Mouse (Mus musculus) urinary bladder, adult 18-20 months (tissue): ENCODE data around the gene Arf5.
A peak's percentile ranks its signal among the peaks of the same experiment; 100 is the strongest.

Experiments used
- DNase-seq, 2 experiments: peaks; one replicate each; pipeline ENCODE4 v3.0.0; 2022; ENCODE audit warnings: low spot score in 2 of 2, mixed read lengths in 2 of 2

Gene Arf5

GRCm38 (mm10) chr6:28428290-28428689 is 4.9 kb downstream of the Arf5 start, which contains the start of gene Gcc1:
TSS of gene Gcc1 (minus strand) at chr6:28428390.
- DNase-seq: no peak

GRCm38 (mm10) chr6:28429870-28430269 is 6.5 kb downstream of the Arf5 start:
- no peak for DNase-seq

DNA sequence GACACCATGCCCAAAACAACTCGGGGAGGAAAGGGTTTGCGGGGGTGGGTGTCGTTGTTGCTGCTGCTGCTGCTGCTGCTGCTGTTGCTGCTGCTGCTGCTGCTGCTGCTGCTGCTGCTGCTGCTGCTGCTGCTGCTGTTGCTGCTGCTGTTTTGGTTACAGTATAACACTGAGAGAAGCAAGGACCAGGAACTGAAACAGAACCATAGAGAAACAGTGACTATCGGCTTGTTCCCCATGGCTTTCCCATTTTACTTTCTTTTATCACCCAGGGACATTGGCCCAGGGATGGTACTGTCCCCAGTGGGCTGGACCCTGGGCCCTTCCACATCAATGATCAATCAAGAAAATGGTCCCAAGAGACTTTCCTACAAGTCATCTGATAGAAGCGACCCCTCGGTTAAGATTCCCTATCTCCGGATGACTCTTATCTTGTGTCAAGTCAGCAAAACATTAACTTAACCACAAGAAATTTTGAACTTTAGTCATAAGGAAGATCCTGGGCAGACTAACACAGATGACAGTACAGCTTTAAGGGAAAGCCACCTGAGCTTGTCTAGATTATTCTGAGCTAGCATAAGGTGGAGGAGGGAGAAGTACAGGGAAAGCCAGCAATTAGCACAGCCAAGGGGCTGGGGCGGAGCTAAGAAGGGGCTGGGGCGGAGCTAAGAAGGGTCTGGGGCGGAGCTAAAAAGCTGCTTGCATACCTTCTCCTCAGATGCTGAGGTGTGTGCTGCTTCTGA is 7.6 kb downstream of the Arf5 start:
- DNase-seq: no peak

DNA sequence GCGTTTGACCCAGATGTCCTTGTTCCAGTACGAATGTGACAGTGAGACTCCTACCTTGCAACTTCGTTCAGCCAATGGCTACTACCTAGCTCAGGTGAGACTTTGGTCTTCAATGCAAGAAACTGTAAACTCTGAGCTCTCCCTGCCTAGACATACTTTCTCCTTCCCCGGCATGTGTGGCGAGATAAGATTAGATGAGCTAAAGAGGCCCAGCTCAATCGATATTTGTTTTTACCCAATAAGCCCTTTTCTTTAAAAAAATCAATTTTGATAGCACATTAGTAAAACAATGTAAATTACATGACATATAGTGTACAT is 8.1 kb downstream of the Arf5 start:
- DNase-seq: no peak

GRCm38 (mm10) chr6:28447937-28448336 is 24.6 kb downstream of the Arf5 start:
- no peak for DNase-seq

DNA sequence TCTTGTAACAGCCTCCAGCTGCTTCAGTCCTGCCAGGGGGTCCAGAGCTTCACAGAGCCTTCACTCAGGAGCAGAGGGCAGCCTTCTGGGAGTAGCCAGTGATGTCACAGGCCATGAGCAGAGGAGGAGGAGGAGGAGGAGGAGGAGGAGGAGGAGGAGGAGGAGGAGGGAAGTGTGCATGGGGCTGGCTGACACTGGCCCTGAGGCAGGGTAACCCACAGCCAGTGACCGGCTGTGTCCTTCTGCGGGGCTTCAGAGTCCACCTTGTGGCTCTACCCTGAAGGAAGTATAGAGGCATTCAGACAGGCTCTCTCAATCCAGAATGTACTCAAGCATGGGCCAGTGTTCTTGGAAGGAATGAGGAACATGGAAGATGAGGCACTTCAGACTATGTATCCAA is 25.9 kb downstream of the Arf5 start, which contains the start of gene Pax4:
Gene Pax4, minus strand, starts transcription at position 101 of the 400 bp plus-strand sequence.
- no peak for DNase-seq

DNA sequence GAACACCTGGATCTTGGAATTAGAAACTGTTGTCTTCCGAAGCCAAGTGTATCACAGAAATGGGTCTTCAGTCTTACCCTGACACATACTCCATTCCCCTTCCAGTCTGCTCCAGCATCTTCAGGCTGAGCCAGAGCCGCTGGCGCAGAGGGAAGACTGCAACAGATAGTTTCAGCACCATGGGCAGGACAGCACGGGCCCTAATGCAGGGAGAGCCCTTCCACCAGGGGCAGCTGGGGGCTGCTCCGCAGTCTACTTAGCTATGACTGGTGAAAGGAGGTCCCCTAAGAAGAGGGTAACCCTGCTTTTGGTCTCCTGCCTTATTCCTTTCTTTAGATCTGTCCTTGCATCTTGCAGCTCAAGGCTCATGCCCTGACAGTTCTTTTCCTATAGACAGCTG is 27.1 kb downstream of the Arf5 start:
- DNase-seq: no peak

DNA sequence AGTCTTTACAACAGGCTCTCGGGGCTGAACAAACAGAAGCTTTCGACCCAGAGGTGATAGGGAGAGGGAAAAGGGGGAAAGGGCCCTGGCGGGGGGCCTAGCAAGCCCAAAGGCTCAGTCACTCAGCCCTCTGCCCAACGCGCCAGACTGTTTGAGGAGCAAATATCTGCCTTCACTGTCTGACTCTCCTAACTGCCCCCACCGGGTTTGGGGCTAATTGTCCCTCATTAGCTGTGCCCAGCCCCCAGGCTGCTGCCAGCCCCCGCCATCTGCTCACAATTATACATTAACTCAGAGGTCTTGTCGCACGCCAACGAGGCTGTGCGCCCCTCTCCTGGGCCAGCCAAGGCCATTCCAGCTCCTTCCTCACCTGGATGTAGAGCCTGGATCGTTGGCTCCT is 27.6 kb downstream of the Arf5 start:
- DNase-seq: no peak

DNA sequence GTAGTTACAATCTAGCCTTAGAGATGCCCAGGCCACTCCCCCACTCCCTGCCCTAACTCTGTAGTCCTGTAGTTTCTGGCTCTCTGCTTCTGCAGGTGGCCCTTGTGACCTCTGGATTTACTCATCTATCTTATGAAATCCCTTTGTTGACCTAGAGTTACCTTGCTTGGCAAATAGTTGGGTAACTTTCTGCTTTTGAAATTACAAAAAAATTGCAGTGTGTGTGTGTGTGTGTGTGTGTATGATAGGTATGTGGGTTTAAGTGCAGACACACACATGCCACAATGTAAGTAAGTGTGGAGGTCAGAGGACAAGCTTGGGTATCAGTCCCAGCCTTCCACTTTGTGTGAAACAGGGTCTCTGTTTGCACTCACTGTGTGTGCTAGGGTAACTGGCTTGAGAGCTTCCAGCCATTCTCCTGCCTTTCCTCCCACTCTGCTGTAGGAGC is 35.9 kb downstream of the Arf5 start:
- no peak for DNase-seq

GRCm38 (mm10) chr6:28460534-28460933 is 37.2 kb downstream of the Arf5 start:
- peak; percentile 28 to 50 for DNase-seq

- DNase-seq: no peak
Observed at GRCm38 (mm10) chr6:28464630-28465029, 41.3 kb downstream of the Arf5 start.

DNA sequence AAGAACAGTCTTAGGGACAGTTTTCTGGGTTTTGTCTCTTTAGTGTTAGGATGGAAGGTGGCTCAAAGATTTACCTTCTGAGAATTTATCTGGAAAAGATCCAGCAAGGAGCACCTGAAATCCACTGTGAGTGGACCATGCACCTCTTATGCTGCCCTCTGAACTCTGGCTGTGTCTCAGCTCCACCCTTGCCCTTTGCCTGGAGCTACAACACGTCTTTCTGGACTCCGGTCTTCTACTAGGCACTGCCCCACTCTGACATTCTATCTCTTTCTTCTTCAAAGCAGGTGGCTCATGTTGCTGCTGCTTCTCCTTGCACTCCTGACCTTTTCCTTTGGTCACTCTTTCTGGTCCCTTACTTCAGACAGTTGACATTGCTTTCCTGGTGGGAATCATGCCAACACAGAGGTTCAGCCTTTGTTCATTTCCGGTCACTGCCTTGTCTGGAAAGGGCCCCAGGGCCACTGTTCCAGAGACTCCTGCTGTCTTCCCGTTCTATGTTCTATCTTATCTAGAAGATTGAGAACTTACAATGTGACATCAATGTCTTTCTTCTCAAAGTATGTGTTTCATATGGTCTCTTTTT is 46.8 kb downstream of the Arf5 start:
- no peak for DNase-seq

- DNase-seq: no peak
Observed at GRCm38 (mm10) chr6:28470621-28471020, 47.3 kb downstream of the Arf5 start.

GRCm38 (mm10) chr6:28471284-28472035 is 48.1 kb downstream of the Arf5 start:
- no peak for DNase-seq

DNA sequence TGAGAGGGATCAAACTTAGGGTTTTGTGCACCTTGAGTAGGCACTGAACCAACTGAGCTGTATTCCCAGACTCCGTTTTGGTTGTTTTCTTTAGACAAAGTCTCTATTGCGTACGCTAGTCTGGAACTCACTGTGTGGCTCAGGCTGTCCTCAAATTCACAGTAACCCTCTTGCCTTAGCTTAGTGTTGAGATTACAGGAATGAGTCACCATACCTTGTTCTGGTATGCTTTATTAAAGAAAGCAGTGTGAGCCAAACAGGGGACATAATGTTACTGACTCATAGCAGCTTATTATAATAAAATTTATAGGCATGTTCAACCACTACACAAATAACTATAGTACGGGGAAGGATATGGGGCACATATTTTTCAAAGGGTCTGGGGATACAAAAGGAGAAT is 50.9 kb downstream of the Arf5 start:
- no peak for DNase-seq

- DNase-seq: no peak
Observed at GRCm38 (mm10) chr6:28474839-28475238, 51.5 kb downstream of the Arf5 start, which contains the start of gene Snd1. TSS of gene Snd1 (plus strand) at chr6:28475139.
